In genomic region chr12:100400119-100400518, GRCm38 (mm10) we compare ENCODE assay signal across 21 mouse cellular contexts.
DNase-seq lines count a peak whose midpoint lies in the region; ATAC-seq and TF ChIP-seq lines count a peak whose summit lies in the region.
"Had no signal": no experiment of that assay in that cellular context is flagged by ENCODE, and none has a peak within 500 bp of the region (broad histone marks: within the 10 kb centered on the region; RNA-seq: fewer than 3 reads in every experiment).

No protein-coding gene starts in this region.

- H3K9me3 ChIP-seq in intestine, embryonic 15.5 days, result no peaks in the 10 kb centered on the region
- H3K9me3 ChIP-seq in liver, postnatal 0 days (ENCODE audit: low read length), result no peaks in the 10 kb centered on the region
- H3K9me3 ChIP-seq: forebrain, embryonic 15.5 days; heart, embryonic 12.5 days; hindbrain, embryonic 10.5 days had no signal

- no peaks in the 10 kb centered on the region for H3K4me1 ChIP-seq in kidney, adult 2 months (ENCODE audit: control insufficient read depth, insufficient read depth, low read length)
- H3K4me1 ChIP-seq in liver, adult 2 months (ENCODE audit: control insufficient read depth, insufficient read depth, low read length), result no peaks in the 10 kb centered on the region
- H3K4me1 ChIP-seq in intestine, embryonic 15.5 days (replicated peaks), result peaks cover 14% of the 10 kb centered on the region
- 0 out of 2 replicates have a peak, but pooled peaks cover 4% of the 10 kb centered on the region for H3K4me1 ChIP-seq in liver, postnatal 0 days (ENCODE audit: insufficient read depth)
- H3K4me1 ChIP-seq: heart, embryonic 12.5 days had no signal

- 79% methylated on average over 3 of the region's 3 CpGs for WGBS in kidney, adult 2 months
- 72% methylated on average over 3 of the region's 3 CpGs for WGBS in liver, adult 2 months
- 78% methylated on average over 3 of the region's 3 CpGs for WGBS in intestine, embryonic 15.5 days
- WGBS in liver, postnatal 0 days (ENCODE audit: insufficient replicate concordance), result 75% methylated on average over 3 of the region's 3 CpGs

- no peaks in the 10 kb centered on the region for H3K36me3 ChIP-seq in kidney, adult 2 months (ENCODE audit: control insufficient read depth, insufficient read depth, low read length)
- peaks cover 20% of the 10 kb centered on the region for H3K36me3 ChIP-seq in liver, adult 2 months (ENCODE audit: control insufficient read depth, insufficient read depth, low read length)
- peaks cover 3% of the 10 kb centered on the region; the same call in 1 of the 2 replicates for H3K36me3 ChIP-seq in intestine, embryonic 15.5 days
- 0 out of 2 replicates have a peak, but pooled peaks cover 2% of the 10 kb centered on the region for H3K36me3 ChIP-seq in liver, postnatal 0 days (replicated peaks; ENCODE audit: insufficient read depth, low read length)

- no peak overlapping the region for H3K4me2 ChIP-seq in intestine, embryonic 15.5 days (replicated peaks)
- no peak overlapping the region for H3K4me2 ChIP-seq in liver, postnatal 0 days (ENCODE audit: low read depth, low read length)
- H3K4me2 ChIP-seq: forebrain, embryonic 15.5 days; heart, embryonic 12.5 days; hindbrain, embryonic 14.5 days had no signal

- DNase-seq in kidney, adult 2 months, result peak; percentile 40
- no peak for DNase-seq in kidney, adult 8-10 months
- DNase-seq in liver, adult 2 months (ENCODE audit: extremely low read depth, low read depth, low spot score), result peak; percentile 48
- DNase-seq in liver, result no peak
- DNase-seq in liver, postnatal 0 days, result no peak
- no peak for DNase-seq in right cerebral cortex, postnatal 4 days
- no peak for DNase-seq in gastrocnemius, adult 18-20 months (ENCODE audit: low spot score)
- DNase-seq: adrenal gland, postnatal 14 days; cerebellum, adult 11-12 months; cerebellum, adult 9-10 months; cerebellum, postnatal 36 days; gastrocnemius, postnatal 10 days; heart, adult 2 months had no signal

- no peak overlapping the region for H3K27ac ChIP-seq in kidney, adult 2 months (ENCODE audit: insufficient read depth, low read depth, low read length)
- H3K27ac ChIP-seq in liver, adult 2 months (replicated peaks; ENCODE audit: insufficient read depth, low read depth, low read length), result no peak overlapping the region
- no peak overlapping the region for H3K27ac ChIP-seq in intestine, embryonic 15.5 days
- no peak overlapping the region for H3K27ac ChIP-seq in liver, postnatal 0 days (ENCODE audit: low read depth)
- H3K27ac ChIP-seq: forebrain, embryonic 15.5 days; heart, adult 2 months; hindbrain, embryonic 10.5 days; hindbrain, embryonic 14.5 days had no signal

- no peak overlapping the region for H3K4me3 ChIP-seq in kidney, adult 2 months (ENCODE audit: insufficient read depth, low read depth, low read length)
- no peak overlapping the region for H3K4me3 ChIP-seq in liver, adult 2 months (ENCODE audit: insufficient read depth, low read depth, low read length)
- no peak overlapping the region for H3K4me3 ChIP-seq in intestine, embryonic 15.5 days (replicated peaks)
- no peak overlapping the region for H3K4me3 ChIP-seq in liver, postnatal 0 days (ENCODE audit: low read depth, low read length)
- H3K4me3 ChIP-seq: forebrain, embryonic 15.5 days; heart, adult 2 months; heart, embryonic 12.5 days; hindbrain, embryonic 10.5 days had no signal

- no peaks in the 10 kb centered on the region for H3K27me3 ChIP-seq in kidney, adult 2 months (replicated peaks; ENCODE audit: control insufficient read depth, insufficient read depth, low read length)
- H3K27me3 ChIP-seq in liver, adult 2 months (ENCODE audit: control insufficient read depth, insufficient read depth, low read length), result no peaks in the 10 kb centered on the region
- no peaks in the 10 kb centered on the region for H3K27me3 ChIP-seq in intestine, embryonic 15.5 days (replicated peaks)
- H3K27me3 ChIP-seq in liver, postnatal 0 days (ENCODE audit: insufficient read depth, low read length), result no peaks in the 10 kb centered on the region
- H3K27me3 ChIP-seq: CH12.LX; forebrain, embryonic 15.5 days; heart, embryonic 12.5 days; Patski had no signal

- TF ChIP-seq EP300 in liver, postnatal 0 days (IDR thresholded peaks at IDR 0.05; ENCODE audit: low read depth), result no peak

- H3K9ac ChIP-seq in liver, adult 2 months (ENCODE audit: low read depth, low read length), result no peak overlapping the region
- H3K9ac ChIP-seq in intestine, embryonic 15.5 days, result no peak overlapping the region
- no peak overlapping the region for H3K9ac ChIP-seq in liver, postnatal 0 days (replicated peaks)
- H3K9ac ChIP-seq: forebrain, embryonic 15.5 days; heart, embryonic 12.5 days; hindbrain, embryonic 14.5 days had no signal

- H3K79me2 ChIP-seq in liver, adult 2 months (ENCODE audit: control insufficient read depth, insufficient read depth, low read length), result no peaks in the 10 kb centered on the region

- peak; percentile 77 for ATAC-seq in intestine, embryonic 15.5 days
- peak; percentile 51; the same call in 1 of the 2 replicates for ATAC-seq in liver, postnatal 0 days
- ATAC-seq: activated CD4-positive, CD25-positive, alpha-beta regulatory T cell, adult 4 months; forebrain, embryonic 15.5 days; Patski had no signal

- no peak for TF ChIP-seq CTCF in kidney, adult 2 months (conservative IDR thresholded peaks at IDR 0.05; ENCODE audit: insufficient read depth, insufficient read length, low read depth, low read length)
- TF ChIP-seq CTCF in liver, adult 2 months (IDR thresholded peaks at IDR 0.05; ENCODE audit: low read depth, low read length), result no peak
- TF ChIP-seq CTCF in liver, postnatal 0 days (IDR thresholded peaks at IDR 0.05; ENCODE audit: low read depth), result no peak

- TF ChIP-seq POLR2A in kidney, adult 2 months (IDR thresholded peaks at IDR 0.05; ENCODE audit: low read depth, low read length), result no peak
- TF ChIP-seq POLR2A in liver, adult 2 months (IDR thresholded peaks at IDR 0.05; ENCODE audit: extremely low read depth, insufficient read depth, low read length), result no peak

Comparison
In these comparisons a context has a peak if more than half of its experiments do, and no peak if none do; other contexts are left out.
1. DNase-seq: peak in kidney, adult 2 months (single experiment) and liver, adult 2 months (single experiment); none in kidney, adult 8-10 months (0 of 2), liver (single experiment), liver, postnatal 0 days (single experiment), right cerebral cortex, postnatal 4 days (single experiment) and gastrocnemius, adult 18-20 months (single experiment).